Mouse (Mus musculus): ENCODE measurements at regions not wholly inside any gene's neighbourhood (a gene's known extent, or its start where the extent isn't known, plus 50 kb on each side); places are given as distances from the start of the nearest gene placed in this dataset.

DNA sequence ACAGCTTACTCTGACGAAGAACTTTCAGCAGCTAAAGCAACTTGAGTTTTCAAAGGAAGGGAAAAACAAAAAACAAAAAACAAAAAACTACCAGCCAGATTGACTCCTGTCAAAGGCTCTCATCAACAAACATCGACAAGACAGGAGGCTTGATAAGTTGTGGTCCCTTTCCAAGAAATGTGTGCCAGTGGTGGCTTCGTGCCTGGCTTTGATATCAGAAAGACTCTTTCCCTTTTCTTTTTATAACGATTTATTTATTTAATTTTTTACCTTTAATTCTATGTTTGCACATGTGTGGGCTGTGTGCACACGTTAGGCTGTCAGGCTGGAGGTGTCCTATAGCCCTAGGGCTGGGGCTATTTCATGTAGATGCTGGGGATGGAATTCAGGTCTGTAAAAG lies 60.4 kb downstream of the Dact1 start:
- DNase-seq (ENCODE audit: low spot score in 2 of 2) = no peak

GRCm38 (mm10) chr12:71371948-71372347 lies 62.3 kb downstream of the Dact1 start:
- no peak for DNase-seq (ENCODE audit: low spot score in 2 of 2)

DNA sequence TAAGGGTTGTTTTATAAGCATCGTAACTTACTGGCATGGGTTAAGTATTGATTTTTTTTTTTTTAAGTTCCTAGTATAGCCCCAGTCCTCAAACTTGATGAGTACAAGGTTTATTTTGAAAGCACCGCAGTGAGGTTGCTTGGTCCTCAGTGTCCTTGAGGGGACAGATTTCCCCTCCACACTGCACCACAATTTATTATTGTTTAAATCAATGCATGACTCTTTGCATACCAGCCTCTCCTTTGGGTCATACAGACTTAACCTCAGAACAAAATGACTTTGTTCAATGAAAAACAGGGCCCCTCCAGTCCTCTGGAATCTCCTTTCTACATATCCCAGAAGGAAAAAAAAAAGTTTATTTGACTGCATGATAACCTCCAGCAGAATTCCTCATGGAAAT lies 63.9 kb downstream of the Dact1 start:
- DNase-seq (ENCODE audit: low spot score in 2 of 2) = no peak

- no peak for DNase-seq (ENCODE audit: low spot score in 2 of 2)
These were observed 66.8 kb downstream of the Dact1 start for GRCm38 (mm10) chr12:71376446-71376845.

DNA sequence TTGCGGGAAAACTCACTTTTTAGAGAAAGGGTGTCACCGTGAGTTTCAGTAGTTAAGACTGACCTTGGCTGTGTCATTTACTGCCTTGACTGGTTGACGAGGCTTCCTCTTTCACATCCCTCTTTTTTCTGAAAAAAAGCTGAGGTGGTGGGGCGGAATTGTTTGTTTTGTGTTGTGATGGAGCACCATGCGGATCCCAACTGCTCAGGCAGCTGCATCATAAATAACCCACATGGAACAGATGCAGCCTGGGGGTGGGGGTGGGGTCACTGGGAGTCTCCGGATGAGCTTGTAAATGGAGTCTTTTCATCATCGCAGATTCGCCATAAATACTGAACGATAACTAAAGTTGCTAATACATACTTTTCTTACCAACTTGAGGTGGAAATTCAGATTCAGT lies 67.3 kb downstream of the Dact1 start:
- DNase-seq (ENCODE audit: low spot score in 2 of 2) = no peak

- no peak for DNase-seq (ENCODE audit: low spot score in 2 of 2)
These were observed 70.1 kb downstream of the Dact1 start for GRCm38 (mm10) chr12:71379626-71380423.

DNA sequence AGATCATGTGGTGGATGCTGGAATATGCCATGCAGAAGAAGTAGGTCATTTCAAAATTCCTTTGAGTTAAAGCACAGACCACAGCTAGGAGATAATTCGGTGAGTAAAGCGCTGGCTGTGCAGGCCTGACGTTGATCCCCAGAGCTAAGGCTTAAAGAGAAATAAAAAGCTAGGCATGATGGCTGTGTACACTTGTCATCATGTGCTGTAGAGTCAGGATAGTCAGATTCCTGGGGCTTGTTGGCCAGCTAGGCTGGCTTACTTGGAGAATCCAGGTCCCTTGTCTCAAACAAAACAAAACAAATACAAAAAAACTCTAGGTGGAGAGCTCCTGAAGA lies 70.7 kb downstream of the Dact1 start:
- no peak for DNase-seq (ENCODE audit: low spot score in 2 of 2)

GRCm38 (mm10) chr12:71386251-71386650 lies 76.6 kb downstream of the Dact1 start:
- DNase-seq (ENCODE audit: low spot score in 2 of 2) = no peak

DNA sequence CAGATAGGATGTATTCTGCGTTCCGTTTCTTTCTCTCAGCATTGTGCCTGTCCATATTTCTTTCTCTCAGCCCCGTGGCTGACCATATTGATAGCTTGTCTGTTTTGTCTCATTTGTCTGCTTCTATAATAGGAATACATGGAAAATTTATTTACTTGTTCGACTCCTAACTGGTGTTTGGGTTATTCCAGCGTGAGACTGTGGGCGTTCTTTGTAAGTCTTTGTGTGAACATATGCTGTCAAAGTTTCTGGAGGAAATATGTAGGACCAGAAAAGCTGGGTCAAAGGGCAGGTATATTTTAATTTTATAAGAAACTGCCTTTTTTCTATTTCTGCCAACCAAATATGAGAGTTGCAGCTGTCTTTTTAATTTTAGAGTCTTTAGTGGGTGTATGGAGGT lies 81.8 kb downstream of the Dact1 start:
- DNase-seq (ENCODE audit: low spot score in 2 of 2) = no peak

DNA sequence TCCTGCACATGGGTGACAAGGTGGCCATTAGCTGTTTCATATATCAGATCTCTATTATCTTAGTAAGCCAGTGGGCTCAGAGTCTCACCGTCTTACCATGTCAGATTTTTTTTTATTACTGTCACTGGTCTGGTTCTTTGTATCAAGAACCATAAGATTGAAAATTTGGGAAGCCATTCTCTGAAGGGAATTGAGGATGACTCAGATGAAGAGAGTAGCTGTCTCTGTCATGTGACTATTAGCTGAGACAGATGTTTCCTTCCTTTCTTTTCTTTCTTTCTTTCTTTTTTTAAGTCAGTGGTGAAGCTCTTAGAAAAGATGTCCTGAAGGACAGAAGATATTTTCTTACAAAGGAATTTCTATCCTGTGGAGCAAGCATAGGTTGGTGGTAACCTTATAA lies 84.1 kb downstream of the Dact1 start:
- DNase-seq (ENCODE audit: low spot score in 2 of 2) = no peak

DNA sequence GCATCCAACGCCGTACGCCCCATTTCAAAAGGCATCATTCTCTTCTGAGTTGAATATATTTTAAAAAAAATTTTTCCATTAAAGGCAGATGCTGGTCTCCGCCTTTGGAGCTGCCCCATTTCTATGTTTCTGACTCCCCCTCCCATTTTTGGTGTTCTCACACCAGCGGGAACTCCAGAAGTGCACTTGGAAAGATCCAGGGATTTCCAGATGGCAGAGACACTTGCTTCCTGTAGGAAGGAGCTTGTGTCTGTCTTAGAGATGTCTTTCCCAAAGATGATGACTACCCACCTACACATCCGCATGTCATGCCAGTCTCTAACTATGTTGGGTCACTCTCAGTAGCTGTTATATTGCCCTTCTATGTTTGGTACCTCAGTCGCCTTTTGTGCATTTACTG lies 87.8 kb downstream of the Dact1 start:
- no peak for DNase-seq (ENCODE audit: low spot score in 2 of 2)

- DNase-seq (ENCODE audit: low spot score in 2 of 2) = no peak
These were observed 89.0 kb downstream of the Dact1 start for GRCm38 (mm10) chr12:71398701-71399100.

DNA sequence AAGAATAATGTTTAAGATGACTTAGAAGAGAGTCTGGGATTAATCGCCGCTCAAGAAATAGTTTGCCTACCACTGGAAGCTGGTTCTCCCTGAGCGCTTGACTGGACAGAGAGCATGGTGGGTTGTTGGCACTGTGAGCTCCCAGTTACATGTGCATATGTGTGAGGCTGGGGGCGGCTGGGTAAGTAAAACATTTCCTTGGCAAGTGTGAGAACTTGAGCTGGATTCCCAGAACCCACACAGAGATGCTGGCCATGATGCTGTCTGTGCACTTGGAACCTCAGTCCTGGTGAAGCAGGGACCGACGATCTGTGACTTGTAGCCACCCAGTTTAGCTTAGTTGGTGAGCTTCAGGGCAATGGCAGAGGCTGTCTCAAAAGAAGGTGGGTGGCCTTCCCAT lies 90.5 kb downstream of the Dact1 start:
- no peak for DNase-seq (ENCODE audit: low spot score in 2 of 2)

- no peak for DNase-seq (ENCODE audit: low spot score in 2 of 2)
These were observed 92.1 kb downstream of the Dact1 start for GRCm38 (mm10) chr12:71401621-71402416.

GRCm38 (mm10) chr12:71407294-71407693 lies 97.6 kb downstream of the Dact1 start:
- no peak for DNase-seq (ENCODE audit: low spot score in 2 of 2)

DNA sequence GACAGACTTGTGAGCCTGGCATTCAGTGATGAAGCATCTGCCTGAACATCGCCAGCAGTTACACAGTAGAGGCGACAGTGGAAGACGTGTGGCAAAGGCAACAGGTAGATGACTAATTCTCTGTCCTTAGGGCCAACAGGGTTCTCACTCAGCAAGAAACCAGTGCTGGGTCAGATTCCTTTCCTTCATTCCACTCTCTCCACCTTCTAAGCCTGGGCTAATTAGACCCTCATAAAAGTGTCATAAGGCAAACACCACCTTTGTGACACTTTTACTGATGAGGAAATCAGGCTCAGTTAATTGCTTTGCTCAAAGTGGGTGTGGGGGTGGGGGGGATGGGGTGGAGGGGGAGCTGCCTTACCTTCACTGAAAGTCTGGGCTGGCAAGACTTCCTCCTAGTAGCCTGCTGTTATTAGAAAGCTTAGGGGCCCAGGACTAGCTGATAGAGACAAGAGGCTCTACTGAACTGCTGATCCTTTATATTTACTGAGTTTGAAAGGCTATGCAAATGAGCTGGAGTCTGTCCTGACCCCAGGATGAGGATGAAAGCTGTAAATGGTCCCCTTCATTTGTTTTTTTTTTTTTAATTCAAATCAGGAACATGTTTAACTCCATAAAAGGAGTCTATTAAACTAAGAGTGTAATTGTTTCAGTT lies 98.8 kb downstream of the Dact1 start:
- DNase-seq (ENCODE audit: low spot score in 2 of 2) = no peak

GRCm38 (mm10) chr12:71412331-71412730 lies 102.6 kb downstream of the Dact1 start:
- DNase-seq (ENCODE audit: low spot score in 2 of 2) = no peak

DNA sequence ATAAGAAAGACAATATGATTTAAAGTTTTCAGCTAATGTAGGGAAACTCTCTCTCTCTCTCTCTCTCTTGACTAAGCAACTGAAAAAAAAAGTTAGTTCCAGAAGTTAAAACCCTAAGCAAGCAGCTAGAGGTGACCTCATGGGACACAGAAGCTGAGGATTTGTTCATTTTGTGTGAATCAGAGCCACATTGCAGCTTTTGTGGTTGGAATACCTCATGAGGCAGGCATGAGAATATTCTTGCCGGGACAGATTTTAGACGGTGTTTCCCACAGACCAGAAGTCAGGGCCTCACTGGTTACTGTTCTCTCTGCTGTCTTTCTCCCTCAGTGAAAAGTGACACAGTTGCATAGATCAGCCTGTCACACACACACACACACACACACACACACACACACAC lies 107.3 kb downstream of the Dact1 start:
- DNase-seq (ENCODE audit: low spot score in 2 of 2) = no peak

GRCm38 (mm10) chr12:71418186-71418585 lies 108.5 kb downstream of the Dact1 start:
- no peak for DNase-seq (ENCODE audit: low spot score in 2 of 2)

- DNase-seq (ENCODE audit: low spot score in 2 of 2) = no peak
These were observed 109.5 kb downstream of the Dact1 start for GRCm38 (mm10) chr12:71419161-71419560.

DNA sequence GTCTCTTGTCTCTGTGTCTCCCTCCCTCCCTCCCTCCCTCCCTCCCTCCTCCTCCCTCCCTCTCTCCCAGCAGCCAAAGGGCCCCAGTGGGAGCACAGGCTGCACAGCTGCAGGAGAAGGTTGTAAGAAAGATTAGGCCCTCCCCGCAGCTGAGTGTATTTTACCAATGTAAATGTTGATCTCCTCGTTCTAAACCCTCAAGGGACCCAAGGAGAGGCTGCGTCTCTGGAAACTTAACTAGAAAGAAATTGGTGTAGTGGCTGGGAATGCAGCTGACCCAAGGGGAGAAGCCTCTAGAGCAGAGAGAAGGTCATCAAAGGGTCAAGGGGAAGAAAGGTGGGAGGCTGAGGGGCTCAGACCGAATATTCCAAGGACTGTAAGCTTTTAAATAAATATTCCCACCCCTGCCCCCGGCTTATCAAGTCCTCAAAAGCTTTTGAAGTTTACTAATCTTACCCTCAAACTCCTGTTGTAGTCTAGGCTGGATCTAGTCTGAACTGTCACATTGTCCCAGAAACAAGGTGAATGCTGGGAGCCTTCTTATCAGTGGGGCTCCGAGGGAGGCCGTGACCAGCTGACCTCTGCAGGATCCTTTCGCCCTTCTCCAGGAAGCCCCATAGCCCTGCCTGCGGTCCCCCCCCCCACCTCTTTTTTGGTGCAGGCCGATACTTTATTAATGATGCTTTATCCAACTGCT lies 116.5 kb downstream of the Dact1 start:
- DNase-seq (ENCODE audit: low spot score in 2 of 2) = no peak

- no peak for DNase-seq (ENCODE audit: low spot score in 2 of 2)
These were observed 118.3 kb downstream of the Dact1 start for GRCm38 (mm10) chr12:71427974-71428373.
